In the genomic region with DNA sequence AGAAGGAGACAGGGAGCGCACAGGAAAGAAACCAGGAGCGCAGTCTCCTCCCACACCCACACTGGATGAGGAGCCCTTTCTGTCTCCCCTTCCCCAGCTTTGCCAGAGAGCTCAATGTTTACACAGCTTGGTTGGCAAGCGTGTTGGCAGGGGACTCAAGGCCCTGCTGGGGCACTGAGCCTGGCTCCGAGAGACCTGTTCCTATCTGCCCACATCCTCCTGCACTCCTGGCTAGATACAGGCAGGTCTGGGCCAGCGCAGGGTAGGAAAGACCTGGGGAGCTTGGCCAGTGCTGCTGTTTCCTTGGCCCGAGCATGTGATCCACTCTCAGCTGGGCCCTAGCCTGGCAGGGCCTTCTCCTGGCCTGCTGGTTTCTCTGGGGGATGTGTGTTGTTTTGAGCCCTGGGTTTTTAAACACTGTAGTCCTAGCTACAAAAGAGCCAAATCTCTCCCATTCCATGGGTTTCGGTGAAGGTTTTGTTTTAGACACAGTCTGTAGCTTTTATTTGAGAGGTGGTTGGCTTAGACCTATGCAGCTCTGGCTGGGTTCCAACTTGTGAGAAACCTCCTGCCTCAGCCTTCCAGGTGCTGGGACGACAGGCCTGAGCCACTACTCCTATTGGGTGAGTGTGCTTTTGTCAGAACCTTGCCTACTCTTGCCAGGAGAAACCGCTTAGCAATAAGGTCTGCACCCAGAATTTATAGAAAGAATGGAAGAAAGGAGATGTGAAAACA, we compare ENCODE assay signal across 18 mouse cellular contexts.
DNase-seq lines count a peak whose midpoint lies in the region; ATAC-seq and TF ChIP-seq lines count a peak whose summit lies in the region.
"Had no signal": no experiment of that assay in that cellular context is flagged by ENCODE, and none has a peak within 500 bp of the region (broad histone marks: within the 10 kb centered on the region; RNA-seq: fewer than 3 reads in every experiment).

No protein-coding gene starts in this region.

- TF ChIP-seq POLR2A in cerebellum, adult 2 months (IDR thresholded peaks at IDR 0.05; ENCODE audit: borderline replicate concordance, insufficient read depth, low read length) = no peak

- no peaks in the 10 kb centered on the region for H3K36me3 ChIP-seq in forebrain, embryonic 14.5 days (ENCODE audit: control insufficient read depth, insufficient read depth, low read length)
- no peaks in the 10 kb centered on the region for H3K36me3 ChIP-seq in forebrain, embryonic 10.5 days (replicated peaks)
- H3K36me3 ChIP-seq: embryonic facial prominence, embryonic 13.5 days; liver, embryonic 13.5 days had no signal

- H3K4me3 ChIP-seq in forebrain, embryonic 14.5 days (ENCODE audit: low read depth, low read length) = no peak overlapping the region
- H3K4me3 ChIP-seq in forebrain, embryonic 10.5 days = no peak overlapping the region
- H3K4me3 ChIP-seq in cerebellum, adult 2 months (replicated peaks; ENCODE audit: insufficient read depth, low read depth, low read length) = no peak overlapping the region
- H3K4me3 ChIP-seq: embryonic facial prominence, embryonic 13.5 days; heart, adult 2 months; liver, embryonic 13.5 days had no signal

- no peak overlapping the region for H3K9ac ChIP-seq in forebrain, embryonic 14.5 days (ENCODE audit: low read length)
- H3K9ac ChIP-seq: embryonic facial prominence, embryonic 13.5 days; liver, embryonic 13.5 days had no signal

- TF ChIP-seq CTCF in cerebellum, adult 2 months (IDR thresholded peaks at IDR 0.05; ENCODE audit: borderline replicate concordance, insufficient read depth, low read depth, low read length) = no peak

- ATAC-seq in forebrain, embryonic 14.5 days = no peak
- ATAC-seq: forebrain, embryonic 16.5 days; intestine, postnatal 0 days; midbrain, embryonic 16.5 days had no signal

- no peaks in the 10 kb centered on the region for H3K9me3 ChIP-seq in forebrain, embryonic 14.5 days (replicated peaks; ENCODE audit: control insufficient read depth, low read length)
- no peaks in the 10 kb centered on the region for H3K9me3 ChIP-seq in forebrain, embryonic 10.5 days
- H3K9me3 ChIP-seq: embryonic facial prominence, embryonic 13.5 days; liver, embryonic 13.5 days had no signal

- no peak overlapping the region for H3K4me2 ChIP-seq in forebrain, embryonic 14.5 days (ENCODE audit: low read length)
- H3K4me2 ChIP-seq: embryonic facial prominence, embryonic 13.5 days; liver, embryonic 13.5 days had no signal

- 87% methylated on average over 9 of the region's 9 CpGs for WGBS in forebrain, embryonic 14.5 days
- 89% methylated on average over 9 of the region's 9 CpGs for WGBS in forebrain, embryonic 10.5 days
- WGBS in cerebellum, adult 2 months = 27% methylated on average over 9 of the region's 9 CpGs

- no peaks in the 10 kb centered on the region for H3K27me3 ChIP-seq in forebrain, embryonic 14.5 days (replicated peaks; ENCODE audit: control insufficient read depth, insufficient read depth, low read length)
- no peaks in the 10 kb centered on the region for H3K27me3 ChIP-seq in forebrain, embryonic 10.5 days (ENCODE audit: poor library complexity, severe bottlenecking)
- H3K27me3 ChIP-seq in cerebellum, adult 2 months (ENCODE audit: control insufficient read depth, insufficient read depth, low read length) = no peaks in the 10 kb centered on the region
- H3K27me3 ChIP-seq: embryonic facial prominence, embryonic 13.5 days; liver, embryonic 13.5 days had no signal

- H3K4me1 ChIP-seq in forebrain, embryonic 14.5 days (ENCODE audit: control insufficient read depth, insufficient read depth, low read length) = no peaks in the 10 kb centered on the region
- no peaks in the 10 kb centered on the region for H3K4me1 ChIP-seq in forebrain, embryonic 10.5 days
- peaks cover 23% of the 10 kb centered on the region for H3K4me1 ChIP-seq in cerebellum, adult 2 months (ENCODE audit: control insufficient read depth, insufficient read depth, low read length)
- H3K4me1 ChIP-seq: embryonic facial prominence, embryonic 13.5 days; liver, embryonic 13.5 days had no signal

- intact Hi-C loops in left cerebral cortex, postnatal 4 days (cut with DNase I) = no loop called here

- no peak overlapping the region for H3K27ac ChIP-seq in forebrain, embryonic 14.5 days (ENCODE audit: low read depth, low read length)
- H3K27ac ChIP-seq in forebrain, embryonic 10.5 days = no peak overlapping the region
- H3K27ac ChIP-seq in cerebellum, adult 2 months (ENCODE audit: insufficient read depth, low read length) = peak overlapping the region; percentile 14
- H3K27ac ChIP-seq: embryonic facial prominence, embryonic 13.5 days; heart, adult 2 months; liver, embryonic 13.5 days had no signal

- peak; percentile 16 for DNase-seq in forebrain, embryonic 14.5 days (ENCODE audit: low spot score)
- DNase-seq in forebrain, embryonic 10.5 days (ENCODE audit: extremely low spot score, low spot score) = no peak
- peak; percentile 82 for DNase-seq in left cerebral cortex, postnatal 4 days
- no peak for DNase-seq in left cerebral cortex, adult 9 months (ENCODE audit: low spot score in 2 of 2)
- peak; percentile 76 to 90 for DNase-seq in cerebellum, adult 2 months
- peak; percentile 67 for DNase-seq in gastrocnemius, postnatal 25 days
- DNase-seq in heart, postnatal 4 days = no peak
- DNase-seq in thymus, postnatal 4 days = no peak
- DNase-seq: heart, adult 2 months; heart, postnatal 10 days; kidney, postnatal 36 days; liver, embryonic 13.5 days; lung, postnatal 4 days; thymus, postnatal 25 days had no signal

Comparison
In these comparisons a context has a peak if more than half of its experiments do, and no peak if none do; other contexts are left out.
1. DNase-seq: peak in forebrain, embryonic 14.5 days (single experiment), left cerebral cortex, postnatal 4 days (single experiment), cerebellum, adult 2 months (2 of 2) and gastrocnemius, postnatal 25 days (single experiment); none in forebrain, embryonic 10.5 days (single experiment), left cerebral cortex, adult 9 months (0 of 2), heart, postnatal 4 days (single experiment) and thymus, postnatal 4 days (single experiment).